Mouse (Mus musculus) stomach, embryonic 14.5 days (tissue): ENCODE data around the gene Mettl1. TPM values are rescaled to one million over a fixed set of nuclear protein-coding genes. Genes with fewer than 3 reads are reported as not detected.
A peak's percentile ranks its signal among the peaks of the same experiment; 100 is the strongest.

Experiments used
- ATAC-seq: fragments of 200-750 bp; cut with Nextera tagmentation; 2 replicates; pipeline ENCODE4 v1.8.0; 2017; ENCODE audit warnings: low read depth, moderate TSS enrichment; ENCODE audit not compliant: insufficient number of reproducible peaks, insufficient read depth, low FRiP score
- H3K27ac ChIP-seq: fragments of 300-500 bp; sonication (generic); 2 replicates; pipeline ENCODE4 v1.5.1; 2014; ENCODE audit warnings: mild to moderate bottlenecking, low read length, moderate library complexity, mixed read lengths
- H3K27me3 ChIP-seq: fragments of 300-500 bp; sonication (generic); 2 replicates; pipeline ENCODE4 v1.6.1; 2014; ENCODE audit warnings: low read length, control low read depth, mixed read lengths; ENCODE audit not compliant: control insufficient read depth, insufficient read depth
- H3K36me3 ChIP-seq: fragments of 300-500 bp; sonication (generic); 2 replicates; pipeline ENCODE4 v1.6.1; 2014; ENCODE audit warnings: mild to moderate bottlenecking, control low read depth, low read length, moderate library complexity, mixed read lengths; ENCODE audit not compliant: control insufficient read depth, insufficient read depth
- H3K4me1 ChIP-seq: fragments of 300-500 bp; sonication (generic); 2 replicates; pipeline ENCODE4 v1.6.1; 2014; ENCODE audit warnings: low read length, control low read depth, mixed read lengths; ENCODE audit not compliant: control insufficient read depth, insufficient read depth
- H3K4me2 ChIP-seq: fragments of 300-500 bp; sonication (generic); replicated peaks from 2 replicates; pipeline ENCODE4 v1.6.1; 2014; ENCODE audit warnings: low read depth, low read length, control low read depth
- H3K4me3 ChIP-seq: fragments of 300-500 bp; sonication (generic); 2 replicates; pipeline ENCODE4 v1.5.1; 2014; ENCODE audit warnings: low read depth, low read length, control low read depth
- H3K9ac ChIP-seq: fragments of 300-500 bp; sonication (generic); replicated peaks from 2 replicates; pipeline ENCODE4 v1.6.1; 2014; ENCODE audit warnings: low read depth, mild to moderate bottlenecking, control low read depth, low read length, moderate library complexity, mixed read lengths
- H3K9me3 ChIP-seq: fragments of 300-500 bp; sonication (generic); 2 replicates; pipeline ENCODE4 v1.6.1; 2016; ENCODE audit warnings: low read depth, low read length, control low read depth; ENCODE audit not compliant: control insufficient read depth
- WGBS: fragments of 180-500 bp; shearing (Covaris S2); extraction: QIAGEN DNeasy Blood & Tissue Kit; methylation state at CpG from one replicate; pipeline ENCODE4 v1.1.7; 2014; 5-methylcytosine and 5-hydroxymethylcytosine counted together
- microRNA counts: library from miRNA; unstranded; fragments of <30 nt; microRNA quantifications from one replicate; lab custom pipeline; 2016
- microRNA-seq: library from miRNA; unstranded; fragments of <30 nt; microRNA quantifications from one replicate; pipeline ENCODE4, GENCODE M21; 2016
- polyA plus RNA-seq: library from polyadenylated mRNA; unstranded; fragments of >200 nt; fragmentation: Nextera tagmentation; extraction: Ambion mirVana; gene quantifications from 2 replicates; pipeline ENCODE4 v1.2.1, GENCODE M21; 2014

Gene Mettl1
- polyA plus RNA-seq, 1 experiment from 2014 or later, result 65.5 TPM

DNA sequence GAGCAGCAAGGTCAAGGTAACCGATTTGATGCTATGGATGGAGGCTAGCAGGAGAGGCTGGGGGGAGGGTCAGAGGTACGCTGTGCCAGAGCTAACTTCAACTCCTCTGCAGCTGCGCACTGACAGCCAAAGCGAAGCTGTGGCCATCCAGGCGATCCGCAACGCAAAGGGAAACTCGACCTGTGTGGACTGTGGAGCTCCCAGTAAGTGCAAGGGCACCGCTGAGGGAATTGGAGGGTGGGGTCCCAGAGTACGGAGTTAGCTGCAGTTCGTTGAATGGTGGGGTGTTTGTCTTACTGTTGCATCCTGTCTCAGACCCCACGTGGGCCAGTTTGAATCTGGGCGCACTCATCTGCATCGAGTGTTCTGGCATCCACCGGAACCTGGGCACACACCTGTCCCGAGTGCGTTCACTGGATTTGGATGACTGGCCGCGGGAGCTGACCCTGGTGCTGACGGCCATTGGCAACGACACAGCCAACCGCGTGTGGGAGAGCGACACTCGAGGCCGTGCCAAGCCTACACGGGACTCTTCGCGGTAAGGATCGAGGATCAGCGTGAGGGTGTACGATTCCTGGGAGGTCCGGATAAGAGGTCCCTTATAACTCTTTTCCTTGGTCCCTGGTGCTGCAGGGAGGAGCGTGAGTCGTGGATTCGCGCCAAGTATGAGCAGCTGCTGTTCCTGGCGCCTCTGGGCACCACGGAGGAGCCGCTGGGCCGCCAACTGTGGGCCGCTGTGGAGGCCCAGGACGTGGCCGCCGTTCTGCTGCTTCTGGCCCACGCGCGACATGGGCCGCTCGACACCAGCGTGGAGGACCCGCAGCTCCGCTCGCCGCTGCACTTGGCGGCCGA is 49.6 kb downstream of the Mettl1 start:
- no peak for ATAC-seq
- H3K27ac ChIP-seq, result no peak overlapping the region
- no peaks in the 10 kb centered on the region for H3K9me3 ChIP-seq
- H3K4me3 ChIP-seq, result peak overlapping the region; percentile 19
- H3K27me3 ChIP-seq, result peaks cover 38% of the 10 kb centered on the region
- H3K9ac ChIP-seq, result no peak overlapping the region
- H3K4me1 ChIP-seq, result peaks cover 16% of the 10 kb centered on the region
- WGBS, result 6% methylated on average over 57 of the region's 57 CpGs
- peak overlapping the region; percentile 30; the same call in 1 of the 2 replicates for H3K4me2 ChIP-seq
- H3K36me3 ChIP-seq, result no peaks in the 10 kb centered on the region

DNA sequence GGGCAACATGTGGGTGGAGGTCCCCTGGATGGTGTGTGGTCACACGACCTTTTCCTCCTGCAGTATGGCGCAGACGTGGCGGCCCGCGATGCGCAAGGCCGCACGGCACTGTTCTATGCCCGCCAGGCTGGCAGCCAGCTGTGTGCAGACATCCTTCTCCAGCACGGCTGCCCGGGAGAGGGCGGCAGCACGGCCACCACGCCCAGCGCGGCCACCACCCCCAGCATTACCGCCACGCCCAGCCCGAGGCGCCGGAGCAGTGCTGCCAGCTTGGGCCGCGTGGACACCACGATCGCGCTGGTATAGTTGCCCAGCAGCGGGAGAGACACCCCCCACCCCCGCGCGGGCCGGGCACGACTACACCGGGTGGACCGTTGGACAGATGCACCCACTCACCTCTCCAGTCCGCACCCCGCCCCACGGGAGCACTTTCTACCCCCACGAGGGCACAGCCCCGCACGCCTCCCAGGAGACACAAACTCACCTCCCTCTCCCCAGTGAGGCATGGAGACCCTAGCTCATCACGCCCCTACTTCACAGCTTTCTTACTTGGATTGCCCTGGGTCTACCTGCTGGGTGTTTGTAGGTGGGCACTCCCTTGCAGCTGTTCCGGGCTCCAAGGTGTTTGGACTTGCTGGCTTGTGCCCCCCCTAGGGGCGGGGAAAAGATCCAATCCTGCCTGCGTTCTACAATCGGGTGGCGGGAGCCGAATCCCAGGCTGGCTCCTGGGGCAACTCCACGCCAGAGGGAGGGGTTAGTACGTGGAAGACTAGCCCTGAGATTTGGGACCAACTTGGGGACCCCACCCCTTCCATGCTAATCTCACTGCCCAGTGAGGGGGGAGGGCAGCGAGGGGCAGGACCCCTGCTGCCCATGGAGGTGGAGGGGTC is 50.5 kb downstream of the Mettl1 start:
- H3K9me3 ChIP-seq, result no peaks in the 10 kb centered on the region
- ATAC-seq, result no peak
- peaks cover 38% of the 10 kb centered on the region for H3K27me3 ChIP-seq
- no peak overlapping the region for H3K9ac ChIP-seq
- H3K4me3 ChIP-seq, result peak overlapping the region; percentile 19
- no peaks in the 10 kb centered on the region for H3K36me3 ChIP-seq
- peaks cover 16% of the 10 kb centered on the region for H3K4me1 ChIP-seq
- 9% methylated on average over 37 of the region's 51 CpGs for WGBS
- H3K27ac ChIP-seq, result no peak overlapping the region
- peak overlapping the region; percentile 30 for H3K4me2 ChIP-seq

DNA sequence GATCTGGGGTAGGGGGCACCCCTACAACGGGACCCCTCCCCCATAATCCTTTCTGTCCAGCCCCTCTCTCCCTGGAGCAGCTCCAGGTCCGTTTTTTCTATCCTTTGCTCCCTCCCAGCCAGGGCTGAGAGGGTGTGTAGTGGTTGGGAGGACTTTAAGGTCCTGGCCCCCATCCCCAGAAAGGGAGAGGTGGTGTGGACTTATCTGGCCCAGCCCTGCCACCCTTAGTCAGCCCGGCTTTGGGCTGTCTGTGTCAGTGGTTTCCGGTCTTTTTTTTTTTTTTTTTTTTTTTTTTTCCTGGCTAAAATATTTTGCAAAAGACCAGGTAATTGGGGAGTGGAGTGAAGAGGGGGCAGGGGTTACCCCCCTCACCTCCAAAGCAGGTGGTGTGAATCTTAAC is 51.5 kb downstream of the Mettl1 start:
- H3K9me3 ChIP-seq, result no peaks in the 10 kb centered on the region
- H3K9ac ChIP-seq, result no peak overlapping the region
- H3K27ac ChIP-seq, result no peak overlapping the region
- no peak overlapping the region for H3K4me2 ChIP-seq
- no peak for ATAC-seq
- 0 out of 2 replicates have a peak, but pooled peaks cover 5% of the 10 kb centered on the region for H3K36me3 ChIP-seq
- 53% methylated on average over 4 of the region's 4 CpGs for WGBS
- no peak overlapping the region for H3K4me3 ChIP-seq
- H3K27me3 ChIP-seq, result peaks cover 38% of the 10 kb centered on the region
- H3K4me1 ChIP-seq, result peaks cover 16% of the 10 kb centered on the region

DNA sequence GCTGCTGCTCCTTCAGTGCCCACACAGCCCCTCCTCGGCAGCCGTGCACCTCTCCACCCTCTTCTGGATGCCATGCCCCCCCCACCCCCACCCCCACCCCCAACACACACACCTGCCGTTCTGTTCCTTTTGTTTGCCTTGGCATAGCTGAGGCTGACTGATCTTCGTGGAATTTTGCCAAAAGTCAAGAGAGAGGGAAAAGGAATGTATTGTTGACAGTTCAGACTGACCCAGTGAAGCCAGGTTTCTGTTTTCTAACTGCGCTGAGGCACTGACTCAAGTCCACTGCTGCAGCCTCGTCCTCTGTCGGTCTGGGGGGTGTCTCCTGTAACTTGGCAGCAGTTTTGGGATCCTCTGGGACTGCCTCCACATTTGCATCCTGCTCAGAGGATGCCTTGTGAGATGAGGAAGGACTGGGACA is 53.2 kb downstream of the Mettl1 start:
- Histone ChIP-seq H3K36me3 (peaks cover 12% of the 10 kb centered on the region; the same call in 1 of the 2 replicates), H3K4me3 (no peak overlapping the region), H3K4me1 (peaks cover 16% of the 10 kb centered on the region), H3K27ac (no peak overlapping the region), H3K27me3 (peaks cover 32% of the 10 kb centered on the region), H3K4me2 (no peak overlapping the region), H3K9me3 (no peaks in the 10 kb centered on the region), H3K9ac (no peak overlapping the region)
- WGBS, result 30% methylated on average over 7 of the region's 7 CpGs
- ATAC-seq, result peak; percentile 68

MicroRNA genes within 50 kb of the gene (microRNA counts, 519-probe panel; counts per million panel counts)
- microRNA mmu-miR-26a (lab: Ali Mortazavi, UCI) (3,008 counts per million, percentile 53 among the panel's probes with 10 or more counts), microRNA mmu-miR-546 (lab: Ali Mortazavi, UCI) (not detected)

Small RNA genes lying within 50 kb of the gene (microRNA-seq; reads per million reads assigned to microRNA genes)
- gene Mir26a-2 (61.4 reads per million, percentile 42 among the genes with 10 or more reads in this experiment), gene Mir546 (not detected)

Other genes starting within 250 kb of the Mettl1 start
- 19.0 and 20.3 TPM in 2 replicates for gene Atp23, start 140.1 kb upstream of the Mettl1 start, polyA plus RNA-seq
- 103 and 107 TPM in 2 replicates for gene Ctdsp2, start 62.7 kb upstream of the Mettl1 start, polyA plus RNA-seq
- 0.29 and 0.58 TPM in 2 replicates for gene Avil, start 40.7 kb upstream of the Mettl1 start, polyA plus RNA-seq
- 78.6 and 83.7 TPM in 2 replicates for gene Tsfm, start 10.6 kb upstream of the Mettl1 start, polyA plus RNA-seq
- 0.80 and 1.1 TPM in 2 replicates for gene Eef1akmt3, start 99 bp downstream of the Mettl1 start, polyA plus RNA-seq
- 0.13 and 0.18 TPM in 2 replicates for gene Cyp27b1, start 6.8 kb downstream of the Mettl1 start, polyA plus RNA-seq
- 2.0 and 2.3 TPM in 2 replicates for gene March9, start 18.8 kb downstream of the Mettl1 start, polyA plus RNA-seq
- 1,788 and 1,817 TPM in 2 replicates for gene Cdk4, start 22.1 kb downstream of the Mettl1 start, polyA plus RNA-seq
- 124 and 141 TPM in 2 replicates for gene Tspan31, start 28.9 kb downstream of the Mettl1 start, polyA plus RNA-seq
- gene Agap2, start 33.9 kb downstream of the Mettl1 start, polyA plus RNA-seq, result 0.27 and 0.56 TPM in 2 replicates
- 47.8 and 52.7 TPM in 2 replicates for gene Os9, start 79.7 kb downstream of the Mettl1 start, polyA plus RNA-seq
- gene B4galnt1, start 123.8 kb downstream of the Mettl1 start, polyA plus RNA-seq, result 27.7 and 29.4 TPM in 2 replicates
- gene Slc26a10, start 139.2 kb downstream of the Mettl1 start, polyA plus RNA-seq, result 0.34 and 0.82 TPM in 2 replicates
- 64.0 and 71.1 TPM in 2 replicates for gene Arhgef25, start 148.7 kb downstream of the Mettl1 start, polyA plus RNA-seq
- gene Dtx3, start 154.3 kb downstream of the Mettl1 start, polyA plus RNA-seq, result 123 and 125 TPM in 2 replicates
- gene Pip4k2c, start 170.2 kb downstream of the Mettl1 start, polyA plus RNA-seq, result 22.7 and 22.9 TPM in 2 replicates
- gene Kif5a, start 221.9 kb downstream of the Mettl1 start, polyA plus RNA-seq, result 7.7 and 7.8 TPM in 2 replicates
- 161 and 177 TPM in 2 replicates for gene Dctn2, start 225.0 kb downstream of the Mettl1 start, polyA plus RNA-seq
- gene Mbd6, start 247.6 kb downstream of the Mettl1 start, polyA plus RNA-seq, result 22.2 and 23.2 TPM in 2 replicates